Mouse (Mus musculus) embryo, embryonic 10.5 days (tissue): ENCODE measurements around the gene Dock2.

ENCODE experiments used
- DNase-seq: peaks from one replicate; pipeline ENCODE4 v3.0.0-alpha.2; 2015; ENCODE audit warnings: low spot score

The Dock2 gene

DNA sequence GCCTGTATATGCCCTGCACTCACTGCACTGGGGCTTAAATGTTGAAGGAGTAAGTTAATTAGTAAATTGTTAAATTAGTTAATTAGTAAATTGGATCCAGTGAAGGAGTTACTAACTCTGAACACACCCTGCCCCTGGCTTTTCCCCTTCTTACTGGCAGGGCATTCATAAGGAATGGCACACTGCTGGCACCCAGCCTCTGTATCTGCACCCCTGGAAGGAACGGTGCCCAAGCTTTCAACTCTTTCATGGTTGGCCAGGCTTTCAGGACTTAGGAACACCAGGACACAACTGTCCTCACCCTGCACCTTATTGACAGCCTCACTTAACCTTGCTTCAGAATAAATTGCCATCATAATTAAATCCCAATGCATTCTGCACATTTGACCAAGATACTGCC is 359.1 kb downstream of the Dock2 start:
- no peak for DNase-seq

DNA sequence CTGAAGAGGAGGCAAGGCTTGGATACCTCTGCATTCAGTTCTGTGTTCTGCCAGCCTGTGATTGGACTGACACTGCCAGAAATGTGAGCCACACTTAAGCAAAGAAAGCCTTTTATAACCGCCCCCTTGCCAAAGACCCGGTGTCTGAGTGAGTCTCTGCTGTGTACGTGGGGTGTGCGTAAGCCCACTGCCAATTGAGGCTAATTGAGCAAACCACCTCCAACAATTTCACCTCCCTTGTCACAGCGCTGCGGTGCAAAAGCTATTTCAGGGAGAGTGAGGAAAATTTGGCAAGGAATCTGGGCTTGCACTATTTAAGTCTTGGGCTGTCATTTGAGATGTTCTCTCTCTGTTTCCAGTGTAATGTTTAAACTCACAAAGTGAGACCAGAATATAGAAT is 362.6 kb downstream of the Dock2 start:
- DNase-seq, result no peak

DNA sequence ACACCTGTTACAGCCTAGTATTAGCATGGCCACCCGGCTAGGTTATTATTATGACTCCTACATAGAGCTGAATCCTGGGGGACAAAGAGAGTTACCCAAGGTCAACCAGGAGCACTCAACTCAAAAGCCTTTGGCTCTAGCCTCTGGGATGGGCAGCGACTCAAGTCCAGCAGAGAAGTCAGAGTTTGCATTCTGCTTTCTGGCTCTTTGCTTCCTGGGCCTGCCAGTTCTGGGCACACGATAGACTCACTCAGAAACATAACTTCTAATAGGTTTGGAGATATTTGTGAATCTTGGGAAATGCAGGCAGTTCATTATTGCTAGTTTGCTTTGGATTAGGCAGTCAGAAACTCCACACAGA is 367.1 kb downstream of the Dock2 start:
- DNase-seq, result no peak

DNA sequence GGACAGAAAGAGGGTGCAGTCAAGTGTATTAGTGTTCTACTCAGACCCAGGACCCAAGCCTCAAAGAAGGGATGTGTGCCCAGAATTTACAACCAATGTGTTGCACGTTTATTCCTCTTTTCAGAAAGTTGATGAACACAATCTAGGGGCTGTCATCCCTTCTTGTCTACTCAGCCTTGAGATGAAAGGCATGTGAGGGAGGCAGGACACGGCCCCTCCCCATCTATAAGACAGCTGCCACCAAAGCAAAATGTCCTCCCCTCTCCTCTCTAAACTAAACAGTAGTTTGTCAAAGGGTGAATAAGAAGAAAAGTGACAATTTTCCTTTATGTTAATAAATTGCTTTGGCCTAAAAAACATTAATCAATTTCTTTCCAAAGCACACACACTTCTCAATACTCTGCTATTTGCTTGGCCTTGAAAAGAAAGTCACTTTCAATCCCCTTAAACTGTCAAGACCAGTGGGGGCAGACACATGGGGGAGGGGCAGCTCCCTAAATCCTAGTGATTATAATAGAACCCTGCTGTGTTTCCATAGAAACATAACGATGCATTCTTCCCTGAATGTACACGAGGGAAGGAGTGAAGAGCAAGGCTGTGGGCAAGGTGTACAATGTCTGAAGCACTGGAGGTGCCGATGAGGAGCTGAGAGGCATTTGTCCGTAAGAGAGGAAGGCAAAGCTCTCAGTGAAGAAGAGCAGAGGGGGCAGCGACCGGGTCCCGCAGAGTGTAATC is 367.6 kb downstream of the Dock2 start:
- peak; percentile 72 for DNase-seq

DNA sequence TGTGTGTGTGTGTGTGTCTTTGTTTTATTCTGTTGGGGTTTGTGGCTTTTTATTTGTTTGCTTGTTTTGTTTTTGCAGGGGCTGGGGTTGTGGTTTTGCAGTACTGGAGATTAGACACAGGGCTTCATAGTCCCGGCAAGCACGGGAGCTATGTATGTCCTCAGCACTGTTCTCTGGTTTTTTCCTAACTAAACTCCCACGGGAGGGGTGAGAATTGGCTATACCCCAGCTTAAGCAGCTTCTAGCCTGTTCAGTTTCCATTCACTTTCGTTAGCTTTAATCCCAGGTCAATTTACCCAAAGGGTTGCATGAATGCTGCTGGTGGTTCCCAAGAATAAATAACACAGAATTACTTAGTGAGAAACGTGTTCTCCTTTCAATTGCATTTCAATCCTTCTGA is 376.8 kb downstream of the Dock2 start:
- no peak for DNase-seq

DNA sequence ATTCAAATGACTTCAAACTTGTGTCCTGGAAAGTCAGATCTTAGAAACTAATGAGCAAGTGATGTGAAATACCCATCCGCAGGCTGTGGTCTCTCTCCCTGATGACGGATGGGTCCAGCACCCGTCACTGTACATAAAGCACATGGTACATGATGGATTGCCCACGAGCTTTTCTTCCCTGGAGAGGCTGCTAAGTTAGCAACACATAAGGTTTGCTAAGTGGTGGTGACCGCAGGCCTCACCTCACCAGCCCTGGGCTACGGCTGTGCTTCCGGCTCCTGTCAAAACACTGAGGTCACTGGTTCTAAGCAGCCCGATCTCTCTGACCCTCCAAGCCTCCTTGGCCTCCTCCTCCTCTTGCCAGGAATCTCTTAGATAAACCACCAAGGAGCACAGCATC is 377.4 kb downstream of the Dock2 start:
- DNase-seq, result peak; percentile 24

DNA sequence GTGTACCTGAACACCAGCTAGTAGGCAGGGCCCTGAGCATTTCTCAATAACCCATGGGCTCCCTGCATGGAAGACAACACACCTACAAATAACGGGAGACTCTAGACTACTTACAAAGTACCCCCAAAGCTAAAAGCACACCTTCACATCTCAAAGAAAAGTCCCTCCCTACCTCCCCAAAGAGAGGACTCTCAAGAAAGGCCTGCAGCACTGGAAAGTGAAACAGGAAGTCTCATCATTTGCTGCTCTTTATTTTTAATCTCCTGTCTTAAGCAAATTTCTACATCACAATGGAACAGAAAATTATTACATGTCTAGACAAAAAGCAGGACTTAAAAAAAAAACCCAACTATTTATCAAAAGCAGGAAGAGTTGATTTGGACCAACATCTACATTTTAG is 378.4 kb downstream of the Dock2 start:
- no peak for DNase-seq

DNA sequence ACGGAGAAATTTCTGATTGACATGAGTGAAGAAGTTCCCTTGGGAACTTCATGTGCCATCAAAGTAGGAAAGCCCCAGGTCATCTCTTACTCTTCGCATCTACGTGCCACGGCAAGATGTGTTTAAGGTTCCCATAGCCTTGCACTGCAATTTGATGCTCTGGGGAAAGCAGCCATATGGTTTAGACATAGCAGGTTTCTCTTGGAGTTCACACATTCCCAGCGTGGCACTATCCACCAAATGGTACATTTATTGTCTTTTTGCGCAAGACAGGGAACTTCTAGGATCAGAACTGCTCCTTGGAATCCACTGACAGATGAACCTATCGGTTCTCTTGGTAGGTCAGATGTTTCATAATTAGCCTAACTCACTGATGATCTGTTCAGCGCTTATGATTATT is 382.3 kb downstream of the Dock2 start:
- DNase-seq, result no peak

DNA sequence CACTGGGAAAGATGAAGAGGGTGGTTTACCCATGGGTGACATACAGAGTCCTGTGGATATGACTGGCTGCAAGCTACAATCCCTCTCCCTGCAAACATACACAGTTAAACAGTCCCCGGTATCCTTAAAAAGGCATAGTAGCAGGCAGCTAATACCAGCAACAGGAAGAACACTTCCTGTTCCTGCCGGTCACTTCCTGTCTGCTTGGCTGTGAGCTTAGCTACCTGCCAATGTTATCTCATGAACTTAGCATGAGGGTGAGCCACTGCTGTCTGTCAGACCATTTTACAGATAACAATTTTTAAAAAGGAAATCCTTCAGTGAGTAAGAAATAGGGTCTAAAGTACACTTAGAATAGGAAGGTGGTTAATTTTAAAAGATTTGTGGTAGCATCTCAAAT is 385.1 kb downstream of the Dock2 start:
- DNase-seq, result no peak

DNA sequence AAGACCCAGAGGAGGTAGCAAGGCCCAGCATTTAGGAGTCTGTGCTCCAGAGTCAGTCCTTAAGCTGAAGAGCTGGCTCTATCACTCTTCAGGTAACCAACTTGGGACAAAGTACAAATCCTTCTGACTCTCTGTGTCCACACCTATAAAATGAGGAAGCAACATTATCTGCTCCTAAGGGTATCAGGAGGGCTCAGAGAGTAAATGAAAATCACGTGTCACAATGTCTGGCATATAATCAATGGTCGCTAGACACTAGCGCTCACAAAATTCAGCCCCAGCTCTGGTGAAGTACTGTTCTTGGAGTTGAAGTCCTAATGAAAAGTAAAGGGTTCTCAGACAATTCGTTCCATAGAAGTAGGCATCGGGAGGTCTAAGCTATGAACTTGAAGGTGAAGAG is 386.0 kb downstream of the Dock2 start:
- DNase-seq, result no peak

DNA sequence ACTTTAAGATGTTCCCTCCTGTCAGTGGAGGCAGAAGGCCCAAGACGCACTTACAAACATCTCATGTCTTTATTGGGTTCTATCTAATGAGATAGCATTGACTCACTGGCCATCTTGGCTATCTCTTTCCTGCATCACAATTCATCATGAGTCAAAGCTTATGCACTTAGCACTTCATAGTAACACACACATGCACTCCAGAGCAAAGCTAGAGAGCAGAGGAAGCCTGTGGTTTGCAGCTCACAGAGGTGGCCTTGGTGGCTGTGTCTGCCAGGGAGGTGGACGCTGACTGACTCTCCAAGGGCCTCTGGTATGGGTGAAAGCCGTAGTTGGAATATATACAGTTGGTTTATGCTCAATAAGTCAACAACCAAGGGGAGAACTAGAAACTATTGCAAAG is 387.9 kb downstream of the Dock2 start:
- DNase-seq, result no peak

DNA sequence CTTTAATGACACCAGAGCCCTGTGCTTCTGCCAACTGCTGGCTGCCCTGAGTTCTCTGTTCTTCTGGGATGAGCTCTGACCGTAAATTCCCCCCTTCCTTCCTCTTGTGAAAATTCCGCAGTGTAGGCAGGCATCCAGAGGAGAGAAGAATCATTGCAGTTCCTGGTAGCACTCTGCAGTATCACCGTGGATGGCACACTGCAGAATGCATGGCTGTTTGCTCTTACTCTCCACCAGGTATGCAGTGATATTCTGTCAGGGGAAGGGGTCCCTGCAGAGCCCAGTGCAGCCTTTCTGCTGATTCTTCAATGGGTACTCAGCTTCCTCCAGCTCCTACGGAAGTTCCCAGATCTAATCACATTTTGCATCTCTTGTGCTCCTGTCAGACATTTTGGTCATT is 391.6 kb downstream of the Dock2 start:
- DNase-seq, result no peak

DNA sequence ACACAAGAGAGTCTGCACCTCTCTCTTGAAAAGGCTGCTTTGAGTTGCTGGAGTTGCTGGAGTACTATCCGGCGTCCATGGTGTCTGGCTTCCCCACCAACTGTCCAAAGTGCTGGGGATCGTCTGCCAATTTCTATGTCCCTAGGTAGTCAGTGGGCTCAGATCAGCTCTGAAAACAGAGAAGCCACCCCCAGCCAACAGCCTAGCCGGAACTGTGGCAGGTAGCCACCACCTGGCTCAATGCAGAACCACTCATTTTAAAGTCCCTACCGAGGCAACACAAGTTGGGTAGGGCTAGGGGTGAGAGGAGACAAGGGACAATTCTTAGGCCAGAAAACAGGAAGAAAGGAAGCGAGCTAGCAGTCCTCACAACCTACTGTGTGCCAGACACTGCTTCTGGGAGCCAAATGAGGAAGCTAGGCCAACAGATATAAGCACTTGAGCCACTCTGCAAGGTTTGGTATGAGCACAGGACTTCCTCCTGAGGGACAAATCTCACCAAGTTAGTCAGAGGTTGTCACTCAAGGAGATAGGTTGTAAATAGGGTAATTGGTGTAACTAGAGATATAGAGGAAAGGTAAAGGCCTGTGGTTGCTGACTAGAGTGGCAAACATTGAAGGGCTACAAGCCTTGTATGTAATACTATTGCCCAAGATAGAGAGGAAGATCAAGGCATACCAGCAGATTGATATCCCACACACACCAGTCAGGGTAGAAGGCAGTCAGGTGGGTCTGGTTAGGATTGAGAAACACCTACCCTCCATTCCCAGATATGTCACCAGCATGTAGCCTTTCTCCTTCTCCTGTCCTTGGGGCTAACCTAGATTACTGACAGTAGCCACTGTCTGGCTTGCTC is 394.2 kb downstream of the Dock2 start:
- DNase-seq, result no peak

DNA sequence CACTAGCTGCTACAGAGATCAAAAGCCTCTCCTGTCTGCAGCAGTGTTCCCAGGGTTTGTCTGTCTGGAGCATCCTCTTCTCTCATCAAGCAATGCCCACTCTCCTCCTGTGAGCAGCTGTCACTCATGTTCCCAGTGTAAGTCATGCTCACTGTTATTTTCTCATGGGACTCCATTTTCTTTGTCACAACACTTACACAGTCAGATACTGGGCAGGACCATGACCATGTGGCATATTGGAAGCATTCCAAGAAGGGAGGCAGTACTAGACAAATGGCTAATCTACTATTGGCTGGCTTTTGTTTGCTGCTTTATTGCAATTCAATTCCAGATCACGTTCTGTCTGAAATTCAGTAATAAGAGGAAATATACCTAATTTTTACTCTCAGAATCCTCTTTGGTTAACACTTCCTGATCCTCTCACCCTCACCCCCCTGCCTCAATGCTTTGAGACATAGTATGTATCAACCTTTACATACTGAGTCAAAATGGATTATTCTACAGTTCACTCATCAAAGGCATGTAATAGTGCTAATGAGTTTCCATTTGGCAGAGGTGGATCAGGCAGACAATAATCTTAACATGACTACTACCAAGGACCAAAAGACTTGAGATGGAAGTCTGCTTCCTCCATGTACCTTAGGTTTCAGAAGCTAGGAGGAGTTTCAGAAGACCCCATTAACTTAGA is 398.5 kb downstream of the Dock2 start:
- DNase-seq, result no peak

DNA sequence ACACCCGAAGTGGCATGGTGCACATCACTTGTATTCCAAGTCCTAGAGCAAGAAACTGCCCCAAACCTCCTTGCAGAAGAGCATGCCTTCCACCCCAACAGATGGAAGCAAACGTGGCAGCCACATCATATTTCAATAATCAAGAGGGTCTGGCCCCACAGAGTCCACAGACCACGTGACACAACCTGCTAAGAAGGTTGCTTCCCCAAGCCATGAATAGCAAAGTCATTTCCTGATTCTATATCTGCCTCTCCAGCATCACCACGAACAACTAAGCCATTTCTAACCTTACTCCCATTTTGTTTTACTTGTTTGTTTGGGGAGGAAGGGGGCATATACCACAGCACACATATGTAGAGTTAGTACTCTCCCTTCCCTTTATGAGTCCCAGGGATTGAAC is 399.5 kb downstream of the Dock2 start:
- DNase-seq, result no peak

DNA sequence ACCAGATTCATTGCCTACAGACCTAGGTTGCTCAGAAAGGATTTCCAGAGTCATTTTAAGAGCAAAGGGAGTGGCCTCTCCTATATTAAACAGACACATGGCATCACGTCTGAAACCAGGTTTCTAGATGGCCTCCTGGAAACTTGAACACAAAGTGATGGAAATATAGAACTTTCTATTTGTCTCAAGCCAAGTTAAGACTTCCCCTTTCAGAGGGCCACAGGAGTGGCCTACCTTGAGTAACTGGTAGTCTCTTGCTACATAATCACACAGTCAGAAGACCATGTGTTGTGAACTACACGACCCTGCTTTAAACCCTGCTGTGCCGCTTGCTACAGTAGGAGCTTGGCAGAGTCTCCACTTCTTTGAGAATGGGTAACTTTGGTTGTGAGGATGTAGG is 400.2 kb downstream of the Dock2 start:
- DNase-seq, result no peak

DNA sequence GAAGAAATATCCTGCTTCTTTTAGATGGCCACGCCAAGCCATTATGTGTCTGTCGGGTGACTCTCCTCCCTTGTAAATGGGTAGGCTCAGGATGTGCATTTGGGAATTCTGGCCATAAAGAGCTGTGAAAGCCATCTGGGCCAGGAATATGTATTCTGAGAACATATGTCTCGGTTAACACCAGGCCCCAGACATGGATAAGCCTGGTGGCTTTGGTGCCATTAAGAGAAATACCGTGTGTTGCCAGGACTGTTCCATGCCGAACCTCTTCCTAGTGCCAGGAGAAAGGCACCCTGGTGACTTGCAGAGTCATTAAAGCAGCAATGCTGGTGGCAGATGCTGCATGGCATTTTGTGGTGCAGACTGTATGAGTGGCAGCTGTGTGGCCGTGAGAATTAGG is 406.0 kb downstream of the Dock2 start:
- no peak for DNase-seq

DNA sequence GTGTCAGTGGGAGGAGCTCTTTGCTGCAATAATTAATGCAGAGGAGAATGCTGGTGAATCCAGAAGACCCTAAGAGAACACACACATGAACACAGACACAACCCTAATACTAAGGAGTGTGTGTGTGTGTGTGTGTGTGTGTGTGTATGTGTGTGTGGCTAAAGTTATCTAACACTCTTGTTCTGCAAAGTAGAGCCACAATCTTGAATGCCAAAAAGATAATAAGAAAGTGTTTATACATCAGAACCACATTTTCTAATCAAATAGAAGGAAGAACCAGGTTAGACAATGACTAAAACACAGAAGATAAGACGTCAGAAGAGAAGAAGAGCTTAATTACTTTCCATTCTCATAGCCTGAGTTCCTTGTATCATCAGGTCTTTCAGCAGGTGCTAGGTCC is 408.1 kb downstream of the Dock2 start:
- DNase-seq, result no peak

DNA sequence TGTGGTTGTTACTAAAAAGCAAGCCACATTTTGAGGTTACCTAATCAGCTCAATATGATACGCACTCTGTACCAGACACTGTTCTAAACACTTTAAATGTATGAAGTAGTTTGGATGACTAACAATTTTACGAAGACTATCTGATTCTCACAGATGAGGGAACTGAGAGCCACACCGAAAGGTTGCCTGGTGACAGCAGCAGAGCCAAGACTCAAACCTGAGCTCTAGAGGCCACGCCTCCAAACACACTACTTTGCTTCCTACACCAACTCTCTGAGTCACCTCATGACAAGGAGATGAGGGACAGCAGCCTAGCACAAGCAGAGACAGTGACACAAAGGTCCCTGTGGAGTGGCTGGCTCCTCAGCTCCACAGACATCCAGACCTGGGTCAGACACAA is 411.5 kb downstream of the Dock2 start:
- DNase-seq, result no peak

DNA sequence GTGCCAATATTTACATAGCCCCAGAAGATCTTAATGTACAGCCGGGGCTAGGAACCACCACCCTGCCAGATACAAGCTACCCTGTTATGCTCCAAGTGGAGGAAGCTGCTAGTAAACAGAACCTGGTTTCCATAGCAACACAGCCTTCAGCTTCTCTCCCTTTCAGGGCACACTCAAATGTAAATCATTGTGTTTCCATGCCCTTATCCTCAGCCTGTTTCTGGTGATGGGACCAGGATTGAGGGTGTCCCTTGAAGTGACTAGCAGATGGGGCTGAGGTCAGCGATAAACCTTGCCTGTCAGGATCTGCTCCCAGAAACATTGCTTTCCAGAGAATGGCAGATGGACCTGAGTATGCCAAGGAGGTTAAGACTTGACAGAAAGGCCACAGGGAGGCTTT is 427.6 kb downstream of the Dock2 start:
- DNase-seq, result no peak

DNA sequence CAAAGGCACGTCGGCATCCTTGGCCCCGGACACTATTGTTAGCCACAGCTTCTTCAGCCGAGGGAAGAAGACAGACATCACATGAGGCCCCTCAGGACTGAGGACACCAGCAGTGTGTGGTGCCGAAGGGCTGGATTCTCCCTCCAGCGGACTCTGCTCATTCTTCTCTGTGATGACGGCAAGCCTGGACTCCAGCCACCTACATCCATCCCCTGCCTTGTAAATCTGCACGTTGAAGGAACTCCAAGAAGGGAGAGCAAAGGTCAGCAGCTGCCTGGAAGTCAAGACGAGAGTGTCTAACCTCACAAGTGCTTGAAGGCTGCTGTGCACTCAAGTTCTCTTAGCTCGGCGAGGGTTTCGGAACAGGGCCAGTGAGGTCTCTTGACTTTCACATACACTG is 428.3 kb downstream of the Dock2 start:
- DNase-seq, result no peak

DNA sequence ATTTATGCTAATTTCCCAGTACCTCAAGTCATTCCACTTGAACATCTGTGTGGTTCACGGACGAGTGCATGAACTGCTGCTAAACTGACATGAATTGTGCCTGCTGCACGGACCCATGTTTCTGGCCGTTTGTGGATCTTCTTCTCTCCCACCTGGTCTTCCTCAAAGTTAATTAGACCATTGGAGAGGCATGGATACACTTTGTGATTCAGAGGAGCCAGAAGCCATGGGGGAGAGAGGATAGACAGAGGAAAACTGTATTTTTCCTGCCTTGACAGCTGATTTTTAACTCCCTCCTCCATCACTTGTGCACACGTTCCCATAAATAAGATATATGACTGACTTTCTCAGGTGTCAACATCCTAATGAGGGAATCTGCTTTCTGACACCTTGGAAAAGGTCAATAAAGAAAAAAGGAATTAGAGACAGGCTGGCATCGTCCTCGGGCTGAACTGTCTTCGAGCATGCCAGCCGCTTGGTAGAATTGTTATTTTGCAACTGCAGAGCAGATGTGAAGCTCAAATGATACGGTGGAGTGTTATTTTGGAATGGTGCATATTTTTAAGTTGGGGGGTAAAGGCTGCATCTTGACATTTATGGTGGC is 434.1 kb downstream of the Dock2 start:
- no peak for DNase-seq
